Mouse (Mus musculus) T-helper 17 cell (primary cell): Measurements from ENCODE around the gene Fzd9.

Source experiments
- in situ Hi-C, 2 experiments: fragments of 300-600 bp; cut with MboI, MseI; formaldehyde crosslinking; loops; 1 replicate in 1 of 2; 2 replicates in 1 of 2; pipeline ENCODE4 v1.15.1; 2025; ENCODE audit warnings: high pct_unique_total_duplicates in 2 of 2

Fzd9 gene

GRCm38 (mm10) chr5:135250186-135251078 is 598 bp downstream of the Fzd9 start:
- in situ Hi-C loops = loop anchor here in 1 of 2 experiments (10.0 kb wide), 1 partner anchor 346 kb away; the partner anchor contains the start of gene Tmem270

GRCm38 (mm10) chr5:135248956-135249676 is 1.9 kb downstream of the Fzd9 start:
- in situ Hi-C loops = no loop called here

GRCm38 (mm10) chr5:135247337-135247736 is 3.7 kb downstream of the Fzd9 start:
- in situ Hi-C loops = no loop called here

GRCm38 (mm10) chr5:135246531-135246930 is 4.5 kb downstream of the Fzd9 start:
- in situ Hi-C loops = no loop called here

GRCm38 (mm10) chr5:135243166-135243565 is 7.9 kb downstream of the Fzd9 start:
- in situ Hi-C loops = no loop called here

GRCm38 (mm10) chr5:135242608-135243007 is 8.4 kb downstream of the Fzd9 start:
- in situ Hi-C loops = no loop called here

GRCm38 (mm10) chr5:135242136-135242535 is 8.9 kb downstream of the Fzd9 start:
- in situ Hi-C loops = no loop called here

GRCm38 (mm10) chr5:135241474-135241873 is 9.6 kb downstream of the Fzd9 start:
- in situ Hi-C loops = no loop called here

- in situ Hi-C loops = no loop called here
Observed at GRCm38 (mm10) chr5:135238832-135239231, 12.2 kb downstream of the Fzd9 start.

GRCm38 (mm10) chr5:135236571-135236970 is 14.5 kb downstream of the Fzd9 start:
- in situ Hi-C loops = no loop called here

- in situ Hi-C loops = no loop called here
Observed at GRCm38 (mm10) chr5:135233166-135233920, 17.7 kb downstream of the Fzd9 start.

GRCm38 (mm10) chr5:135230186-135230585 is 20.8 kb downstream of the Fzd9 start:
- in situ Hi-C loops = no loop called here

GRCm38 (mm10) chr5:135225879-135226278 is 25.2 kb downstream of the Fzd9 start:
- in situ Hi-C loops = loop anchor here in 1 of 2 experiments (10.0 kb wide), 1 partner anchor 149 kb away; no protein-coding TSS in a partner anchor

GRCm38 (mm10) chr5:135224169-135224568 is 26.9 kb downstream of the Fzd9 start:
- in situ Hi-C loops = loop anchor here in 1 of 2 experiments (10.0 kb wide), 1 partner anchor 151 kb away; no protein-coding TSS in a partner anchor

- in situ Hi-C loops = loop anchor here in 1 of 2 experiments (10.0 kb wide), 1 partner anchor 153 kb away; no protein-coding TSS in a partner anchor
Observed at GRCm38 (mm10) chr5:135222066-135222465, 29.0 kb downstream of the Fzd9 start.

- in situ Hi-C loops = loop anchor here in 1 of 2 experiments (10.0 kb wide), 1 partner anchor 154 kb away; no protein-coding TSS in a partner anchor
Observed at GRCm38 (mm10) chr5:135220941-135221340, 30.1 kb downstream of the Fzd9 start.

- in situ Hi-C loops = no loop called here
Observed at GRCm38 (mm10) chr5:135216871-135217270, 34.2 kb downstream of the Fzd9 start.

- in situ Hi-C loops = no loop called here
Observed at GRCm38 (mm10) chr5:135208197-135208596, 42.8 kb downstream of the Fzd9 start.

- in situ Hi-C loops = no loop called here
Observed at GRCm38 (mm10) chr5:135202763-135203162, 48.3 kb downstream of the Fzd9 start.
